In the genomic region with DNA sequence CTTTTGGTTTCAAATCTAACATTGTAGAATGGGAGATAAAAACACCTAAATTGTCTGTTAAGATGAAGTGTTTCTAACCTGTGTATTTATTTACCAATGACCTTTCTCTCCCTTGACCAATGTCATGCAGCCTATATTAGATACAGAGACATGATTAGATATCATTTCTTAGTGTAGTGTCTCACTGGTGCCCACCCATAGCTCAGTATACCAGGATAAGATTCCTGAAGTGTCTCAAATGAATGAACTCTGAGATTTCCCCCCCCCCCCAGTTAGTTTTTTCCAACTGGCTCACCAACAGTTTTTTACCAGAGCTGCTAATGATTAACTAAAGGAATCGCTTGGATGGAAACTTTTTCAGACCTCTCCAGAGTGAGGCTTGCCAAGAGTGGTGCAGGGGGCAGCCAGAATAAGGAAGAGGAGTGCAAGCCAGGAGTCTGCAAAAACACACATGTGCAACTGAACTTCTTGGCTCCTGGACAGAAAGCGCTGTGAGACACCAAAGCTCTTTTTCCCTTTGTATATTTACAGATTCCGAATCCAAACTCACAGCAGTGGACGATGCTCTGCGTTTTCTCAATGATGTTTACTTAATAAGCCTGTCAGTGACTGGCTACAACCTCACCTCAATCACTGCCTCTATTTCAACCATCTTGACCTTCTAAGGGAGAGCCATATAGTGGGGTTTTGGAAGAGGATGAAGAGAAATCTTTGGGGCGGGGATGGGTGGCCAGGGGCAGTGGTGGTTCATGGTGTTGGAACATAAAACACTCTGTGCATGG, we compare ENCODE assay signal across 8 mouse cellular contexts.
DNase-seq lines count a peak whose midpoint lies in the region; ATAC-seq lines count a peak whose summit lies in the region.

No protein-coding gene starts in this region.

- no peaks in the 10 kb centered on the region for H3K27me3 ChIP-seq in midbrain, embryonic 14.5 days (ENCODE audit: control insufficient read depth, insufficient read depth, low read length)
- no peaks in the 10 kb centered on the region for H3K27me3 ChIP-seq in midbrain, embryonic 15.5 days (replicated peaks)
- H3K27me3 ChIP-seq in kidney, embryonic 14.5 days (ENCODE audit: control insufficient read depth, insufficient read depth, low read length): no peaks in the 10 kb centered on the region
- no peaks in the 10 kb centered on the region for H3K27me3 ChIP-seq in lung, embryonic 16.5 days (ENCODE audit: control insufficient read depth, insufficient read depth, low read depth, low read length)

- no peak overlapping the region for H3K9ac ChIP-seq in midbrain, embryonic 14.5 days (replicated peaks; ENCODE audit: low read length)
- H3K9ac ChIP-seq in midbrain, embryonic 15.5 days: no peak overlapping the region
- H3K9ac ChIP-seq in kidney, embryonic 14.5 days (ENCODE audit: low read depth, low read length): no peak overlapping the region
- no peak overlapping the region for H3K9ac ChIP-seq in lung, embryonic 16.5 days (ENCODE audit: low read length)

- no peak overlapping the region for H3K4me2 ChIP-seq in midbrain, embryonic 14.5 days (ENCODE audit: low read length)
- no peak overlapping the region for H3K4me2 ChIP-seq in midbrain, embryonic 15.5 days
- H3K4me2 ChIP-seq in kidney, embryonic 14.5 days (replicated peaks; ENCODE audit: low read depth, low read length): no peak overlapping the region
- H3K4me2 ChIP-seq in lung, embryonic 16.5 days (ENCODE audit: low read depth, low read length): peak overlapping the region; percentile 11; the same call in 1 of the 2 replicates

- WGBS in midbrain, embryonic 14.5 days: 87% methylated on average over 6 of the region's 6 CpGs
- WGBS in midbrain, embryonic 15.5 days: 86% methylated on average over 6 of the region's 6 CpGs
- 54% methylated on average over 6 of the region's 6 CpGs for WGBS in kidney, embryonic 14.5 days
- WGBS in lung, embryonic 16.5 days: 17% methylated on average over 6 of the region's 6 CpGs

- ATAC-seq in midbrain, embryonic 14.5 days (ENCODE audit: low FRiP score, low TSS enrichment): no peak
- ATAC-seq in midbrain, embryonic 15.5 days (replicated peaks): no peak
- peak; percentile 92 for ATAC-seq in kidney, embryonic 14.5 days (ENCODE audit: low FRiP score, low TSS enrichment)
- ATAC-seq in lung, embryonic 16.5 days (ENCODE audit: low read depth): peak; percentile 87
- no peak for ATAC-seq in monocyte, adult 5-6 weeks (replicated peaks; ENCODE audit: insufficient number of reproducible peaks, low FRiP score, low TSS enrichment, poor library complexity, severe bottlenecking)

- DNase-seq in midbrain, embryonic 14.5 days: peak; percentile 29
- DNase-seq in gastrocnemius, postnatal 25 days: peak; percentile 42
- DNase-seq in spleen, adult 18-20 months: no peak
- DNase-seq in adrenal gland, postnatal 4 days (ENCODE audit: low spot score in 2 of 2): no peak

- no peaks in the 10 kb centered on the region for H3K9me3 ChIP-seq in midbrain, embryonic 14.5 days (ENCODE audit: control insufficient read depth, low read length)
- H3K9me3 ChIP-seq in midbrain, embryonic 15.5 days: no peaks in the 10 kb centered on the region
- no peaks in the 10 kb centered on the region for H3K9me3 ChIP-seq in kidney, embryonic 14.5 days (ENCODE audit: control insufficient read depth, low read length)
- no peaks in the 10 kb centered on the region for H3K9me3 ChIP-seq in lung, embryonic 16.5 days (ENCODE audit: control insufficient read depth, low read length)

- H3K27ac ChIP-seq in midbrain, embryonic 14.5 days (replicated peaks; ENCODE audit: low read depth, low read length): no peak overlapping the region
- H3K27ac ChIP-seq in midbrain, embryonic 15.5 days: no peak overlapping the region
- peak overlapping the region; percentile 78 for H3K27ac ChIP-seq in kidney, embryonic 14.5 days (ENCODE audit: low read depth, low read length)
- peak overlapping the region; percentile 86 for H3K27ac ChIP-seq in lung, embryonic 16.5 days (ENCODE audit: low read length)

- H3K4me3 ChIP-seq in midbrain, embryonic 14.5 days (replicated peaks; ENCODE audit: low read depth, low read length): no peak overlapping the region
- H3K4me3 ChIP-seq in midbrain, embryonic 15.5 days: no peak overlapping the region
- H3K4me3 ChIP-seq in kidney, embryonic 14.5 days (ENCODE audit: low read length): no peak overlapping the region
- H3K4me3 ChIP-seq in lung, embryonic 16.5 days (ENCODE audit: low read length): no peak overlapping the region

- no peaks in the 10 kb centered on the region for H3K4me1 ChIP-seq in midbrain, embryonic 14.5 days (ENCODE audit: control insufficient read depth, insufficient read depth, low read length)
- H3K4me1 ChIP-seq in midbrain, embryonic 15.5 days: no peaks in the 10 kb centered on the region
- peaks cover 25% of the 10 kb centered on the region for H3K4me1 ChIP-seq in kidney, embryonic 14.5 days (ENCODE audit: control insufficient read depth, insufficient read depth, low read length)
- peaks cover 27% of the 10 kb centered on the region for H3K4me1 ChIP-seq in lung, embryonic 16.5 days (replicated peaks; ENCODE audit: control insufficient read depth, insufficient read depth, low read length)

- H3K36me3 ChIP-seq in midbrain, embryonic 14.5 days (ENCODE audit: control insufficient read depth, insufficient read depth, low read length): no peaks in the 10 kb centered on the region
- no peaks in the 10 kb centered on the region for H3K36me3 ChIP-seq in midbrain, embryonic 15.5 days (replicated peaks)
- no peaks in the 10 kb centered on the region for H3K36me3 ChIP-seq in kidney, embryonic 14.5 days (ENCODE audit: control insufficient read depth, insufficient read depth, low read length)
- H3K36me3 ChIP-seq in lung, embryonic 16.5 days (ENCODE audit: control insufficient read depth, insufficient read depth, low read length): no peaks in the 10 kb centered on the region

Comparison
In these comparisons a context has a peak if more than half of its experiments do, and no peak if none do; other contexts are left out.
1. ATAC-seq: peak in kidney, embryonic 14.5 days (single experiment) and lung, embryonic 16.5 days (single experiment); none in midbrain, embryonic 14.5 days (single experiment), midbrain, embryonic 15.5 days (single experiment) and monocyte, adult 5-6 weeks (single experiment).
2. DNase-seq: peak in midbrain, embryonic 14.5 days (single experiment) and gastrocnemius, postnatal 25 days (single experiment); none in spleen, adult 18-20 months (0 of 2) and adrenal gland, postnatal 4 days (0 of 2).
3. H3K27ac ChIP-seq: peak in kidney, embryonic 14.5 days (single experiment) and lung, embryonic 16.5 days (single experiment); none in midbrain, embryonic 14.5 days (single experiment) and midbrain, embryonic 15.5 days (single experiment).